Mouse (Mus musculus): ENCODE data around the gene Edar.
"Not testable (repeated sequence)": the region's sequence is repeated elsewhere in the genome, so short reads cannot be mapped to it uniquely, and the experiment has no call there.

Gene Edar

DNA sequence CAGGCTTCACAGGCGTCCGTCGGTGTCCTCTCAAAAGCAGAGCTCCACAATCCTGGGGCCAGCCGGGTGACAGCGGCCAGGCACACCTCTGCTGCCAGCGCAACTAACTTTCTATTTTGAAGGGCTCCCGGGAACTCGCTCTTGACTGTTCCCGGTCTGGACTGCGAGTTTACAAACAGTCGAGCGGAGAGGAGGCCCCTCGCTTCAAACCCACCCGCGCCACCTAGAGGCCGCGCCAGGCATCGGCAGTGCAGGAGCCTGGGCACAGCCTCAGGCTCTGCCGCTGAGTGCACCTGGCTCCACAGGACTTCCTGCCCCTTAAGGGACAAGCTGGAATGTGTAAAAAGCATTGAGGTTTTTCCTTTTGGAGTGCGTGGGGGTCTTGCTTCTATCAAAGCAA is at the start of gene Edar:
TSS of gene Edar (minus strand) at position 122 of the 400 bp plus-strand sequence.
- peak; percentile 34 to 45 for DNase-seq (ENCODE audit: low spot score in 2 of 2)

DNA sequence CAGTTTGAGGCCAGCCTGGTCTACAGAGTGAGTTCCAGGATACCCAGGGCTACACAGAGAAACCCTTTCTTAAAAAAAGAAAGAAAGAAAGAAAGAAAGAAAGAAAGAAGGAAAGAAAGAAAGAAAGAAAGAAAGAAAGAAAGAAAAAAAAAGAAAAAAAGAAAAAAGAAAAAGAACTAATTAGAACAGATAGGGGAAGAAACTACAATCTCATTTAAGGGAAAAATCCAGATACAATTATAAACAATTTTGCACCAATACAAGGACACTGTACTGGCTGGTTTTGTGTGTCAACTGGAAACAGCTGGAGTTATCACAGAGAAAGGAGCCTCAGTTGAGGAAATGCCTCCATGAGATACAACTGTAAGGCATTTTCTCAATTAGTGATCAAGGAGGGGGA is 42.7 kb upstream of the Edar start, which contains the start of gene Gm17542:
TSS of gene Gm17542 (minus strand) at position 101 of the 400 bp plus-strand sequence.
- not testable (repeated sequence) for DNase-seq (ENCODE audit: low spot score in 2 of 2)

DNA sequence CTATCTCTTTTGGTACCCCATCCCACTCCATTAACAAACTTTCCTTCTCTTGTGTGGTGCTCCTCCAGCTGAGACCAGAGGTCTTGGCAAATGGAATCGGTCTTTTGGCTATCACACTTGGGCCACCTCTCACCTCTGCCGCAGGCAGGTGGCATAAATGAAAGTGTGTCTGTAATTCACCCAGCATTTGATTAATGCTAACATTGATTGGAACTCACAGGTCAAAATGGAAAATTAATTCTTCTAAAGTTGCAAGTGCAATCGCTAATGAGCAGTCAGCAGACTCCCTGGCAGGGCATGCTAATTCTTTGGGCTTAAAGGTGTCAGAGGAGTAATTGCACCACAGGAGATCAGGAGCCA is 39.3 kb upstream of the Edar start:
- no peak for DNase-seq (ENCODE audit: low spot score in 2 of 2)

DNA sequence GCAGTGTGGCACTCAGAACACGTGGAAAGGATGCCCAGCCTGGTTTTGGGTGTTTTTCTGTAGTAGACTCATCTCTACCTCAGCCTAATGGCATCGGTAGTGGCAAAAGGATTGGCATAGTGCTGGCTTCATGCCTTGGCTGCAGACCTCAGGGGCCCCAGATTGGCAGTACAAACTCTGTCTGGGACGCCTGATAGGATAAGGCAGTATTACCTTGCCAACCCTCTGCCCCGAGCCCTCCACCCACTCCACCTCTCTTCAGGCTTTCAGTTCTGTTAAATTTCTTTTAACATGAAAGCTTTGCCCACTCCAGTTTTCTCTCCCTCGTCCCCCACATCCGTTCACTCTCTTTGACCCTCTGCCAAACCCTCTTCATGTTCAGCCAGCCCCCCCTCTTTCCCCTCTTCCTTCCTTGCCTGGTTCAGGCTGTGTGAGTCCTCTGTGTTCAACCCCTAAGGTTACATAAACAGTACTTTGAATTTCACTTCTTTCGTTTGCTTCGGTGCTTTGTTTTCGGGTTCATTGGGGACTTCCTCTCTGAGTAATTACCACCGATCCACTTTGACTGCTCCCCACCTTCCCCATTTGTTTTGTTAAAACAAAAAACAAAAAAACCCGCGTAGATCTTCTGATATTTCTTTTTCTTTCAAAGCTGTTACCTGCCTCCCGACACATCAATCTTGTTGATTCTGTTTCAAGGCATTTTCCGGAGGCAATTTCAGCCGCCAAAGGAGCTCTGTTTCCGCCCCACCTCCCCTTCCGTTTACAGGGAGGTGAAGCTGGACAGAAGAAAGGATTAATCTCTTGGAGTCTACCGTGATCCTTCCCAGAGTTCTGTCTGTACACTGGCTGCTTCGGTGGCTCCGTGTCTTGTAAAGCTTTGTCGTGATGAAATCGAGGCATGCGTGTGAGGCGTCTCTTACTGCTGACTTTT is 38.7 kb upstream of the Edar start:
- no peak for DNase-seq (ENCODE audit: low spot score in 2 of 2)

DNA sequence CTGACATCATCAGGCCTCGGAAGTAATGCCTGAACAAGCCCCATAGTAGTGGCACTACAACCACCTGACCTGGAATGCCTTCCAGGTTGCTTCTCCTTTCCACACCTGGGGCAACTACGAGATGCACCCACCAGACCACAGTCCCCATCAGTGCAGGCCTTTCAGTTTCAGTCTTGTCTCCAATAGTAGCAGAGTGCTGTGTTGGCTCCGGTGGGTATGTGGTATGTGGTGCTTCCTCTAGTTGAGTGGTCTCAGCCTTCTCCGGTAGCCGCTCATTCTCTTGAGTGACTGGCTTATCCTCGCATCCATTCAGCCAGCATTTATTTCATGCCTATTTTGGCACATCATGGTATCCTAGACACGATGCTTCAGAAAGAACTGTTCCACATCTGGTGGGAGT is 37.8 kb upstream of the Edar start:
- no peak for DNase-seq (ENCODE audit: low spot score in 2 of 2)

DNA sequence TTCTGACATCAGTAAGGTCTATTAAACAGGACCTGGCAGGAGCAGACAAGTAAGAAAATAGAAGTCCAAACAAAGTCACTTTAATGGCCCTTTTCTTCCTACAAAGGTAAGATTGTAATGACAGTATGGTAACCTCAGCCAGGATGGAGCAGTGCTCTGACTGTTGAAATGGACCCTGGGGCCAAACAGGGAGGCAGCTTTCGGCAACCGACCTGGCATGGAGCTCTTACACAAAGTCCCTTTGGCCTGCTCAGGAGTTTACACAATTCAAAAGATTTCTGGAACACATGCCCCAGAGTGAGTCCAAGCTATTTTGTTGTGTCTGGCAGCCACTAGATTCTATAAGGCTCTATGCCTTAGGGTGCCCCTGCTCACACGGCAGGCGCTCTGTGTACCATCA is 33.6 kb upstream of the Edar start:
- DNase-seq (ENCODE audit: low spot score in 2 of 2) = no peak

DNA sequence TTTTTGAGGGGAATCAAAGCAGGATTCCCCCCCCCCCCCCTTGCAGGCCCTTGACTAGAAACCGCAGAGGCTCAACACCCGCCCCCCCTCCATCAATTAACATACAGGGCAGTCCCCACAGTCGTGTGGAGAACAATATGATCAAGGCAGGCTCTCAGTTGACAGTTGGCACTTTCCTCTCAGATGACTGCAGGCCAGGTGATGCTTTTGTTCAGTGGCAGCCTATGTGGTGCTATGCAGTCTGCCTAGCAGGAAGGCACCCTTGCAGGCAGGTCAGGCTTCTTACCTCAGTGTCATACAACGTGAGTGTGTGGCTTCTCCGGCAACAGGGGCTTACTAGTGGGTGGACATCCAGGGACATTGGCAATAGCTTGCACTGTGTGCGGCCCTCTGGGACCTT is 25.1 kb upstream of the Edar start:
- DNase-seq (ENCODE audit: low spot score in 2 of 2) = no peak

DNA sequence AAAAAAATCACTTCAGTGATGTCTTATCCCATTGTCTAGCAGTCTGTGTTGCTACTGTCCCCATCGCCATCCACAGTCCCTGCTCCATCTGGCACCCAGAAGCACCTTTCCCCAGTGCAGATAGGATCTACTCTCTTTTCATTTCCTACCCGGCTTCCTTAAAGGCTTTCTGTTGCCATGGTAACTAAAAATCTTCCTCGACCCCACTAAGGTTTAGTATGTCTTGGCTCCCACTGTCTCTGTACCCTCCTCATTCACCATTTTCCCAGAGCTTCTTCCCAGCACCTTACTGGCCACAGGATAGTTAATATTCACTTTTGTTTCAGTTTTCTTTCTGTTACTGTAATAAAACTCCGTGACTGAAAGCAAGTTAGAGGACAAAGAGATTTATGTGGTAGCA is 24.7 kb upstream of the Edar start:
- no peak for DNase-seq (ENCODE audit: low spot score in 2 of 2)

DNA sequence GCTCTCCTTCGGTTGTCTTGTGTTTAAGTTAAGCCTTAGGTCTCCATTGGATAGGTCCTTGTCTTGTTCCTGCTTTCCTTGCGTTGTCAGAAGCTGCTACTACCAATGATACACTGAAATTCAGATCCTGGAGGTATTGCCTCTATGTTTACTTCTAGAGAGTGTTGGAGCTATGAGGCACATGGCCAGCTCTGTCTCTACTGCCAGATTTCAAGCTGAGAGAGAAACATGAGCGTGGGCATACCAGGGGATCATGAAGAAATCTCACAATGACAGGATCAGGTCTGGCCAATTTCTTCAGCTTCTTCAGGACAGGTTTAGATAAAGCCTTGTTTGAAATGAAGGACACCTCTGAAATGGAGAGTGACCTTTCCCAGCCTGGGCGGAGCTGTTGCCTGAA is 23.5 kb upstream of the Edar start:
- DNase-seq (ENCODE audit: low spot score in 2 of 2) = no peak

DNA sequence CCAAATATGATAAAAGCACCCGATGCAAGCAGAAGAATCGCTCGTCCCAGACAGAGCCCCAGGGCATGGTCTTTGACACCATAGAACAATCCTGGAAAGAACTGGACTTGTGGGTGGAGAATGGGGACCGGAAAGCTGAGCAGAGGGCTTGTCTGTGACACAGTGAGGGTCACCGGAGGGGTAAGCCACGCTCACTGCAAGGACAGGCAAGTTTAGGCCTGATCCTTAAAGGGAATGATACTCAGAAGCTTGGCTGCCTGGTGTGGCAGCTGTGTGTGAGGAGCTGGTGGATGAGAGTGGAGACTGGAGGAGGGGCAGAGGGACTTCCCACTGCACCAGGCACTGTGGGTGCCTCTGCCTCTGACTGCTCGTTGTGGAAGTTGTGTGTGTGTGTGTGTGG is 15.6 kb upstream of the Edar start:
- no peak for DNase-seq (ENCODE audit: low spot score in 2 of 2)

DNA sequence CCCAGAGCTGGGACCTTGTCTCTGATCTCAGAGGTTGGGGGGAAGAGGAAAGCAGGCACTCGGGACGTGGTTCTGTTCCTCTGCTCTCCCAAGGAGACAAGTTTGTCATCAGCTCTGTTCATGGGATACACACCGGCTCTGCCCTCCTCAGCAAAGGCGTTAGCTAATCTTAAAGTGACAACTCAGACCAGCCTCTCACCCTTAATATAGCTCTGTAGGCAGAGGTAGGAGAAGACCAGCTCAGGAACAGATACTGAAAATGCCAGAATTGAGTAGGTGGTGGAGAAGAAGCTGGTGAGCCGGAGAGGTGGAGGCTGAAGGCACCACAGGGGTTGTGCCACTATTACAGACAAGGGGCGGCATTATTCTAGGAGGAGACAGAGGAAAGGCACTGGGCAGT is 3.8 kb upstream of the Edar start:
- DNase-seq (ENCODE audit: low spot score in 2 of 2) = no peak

DNA sequence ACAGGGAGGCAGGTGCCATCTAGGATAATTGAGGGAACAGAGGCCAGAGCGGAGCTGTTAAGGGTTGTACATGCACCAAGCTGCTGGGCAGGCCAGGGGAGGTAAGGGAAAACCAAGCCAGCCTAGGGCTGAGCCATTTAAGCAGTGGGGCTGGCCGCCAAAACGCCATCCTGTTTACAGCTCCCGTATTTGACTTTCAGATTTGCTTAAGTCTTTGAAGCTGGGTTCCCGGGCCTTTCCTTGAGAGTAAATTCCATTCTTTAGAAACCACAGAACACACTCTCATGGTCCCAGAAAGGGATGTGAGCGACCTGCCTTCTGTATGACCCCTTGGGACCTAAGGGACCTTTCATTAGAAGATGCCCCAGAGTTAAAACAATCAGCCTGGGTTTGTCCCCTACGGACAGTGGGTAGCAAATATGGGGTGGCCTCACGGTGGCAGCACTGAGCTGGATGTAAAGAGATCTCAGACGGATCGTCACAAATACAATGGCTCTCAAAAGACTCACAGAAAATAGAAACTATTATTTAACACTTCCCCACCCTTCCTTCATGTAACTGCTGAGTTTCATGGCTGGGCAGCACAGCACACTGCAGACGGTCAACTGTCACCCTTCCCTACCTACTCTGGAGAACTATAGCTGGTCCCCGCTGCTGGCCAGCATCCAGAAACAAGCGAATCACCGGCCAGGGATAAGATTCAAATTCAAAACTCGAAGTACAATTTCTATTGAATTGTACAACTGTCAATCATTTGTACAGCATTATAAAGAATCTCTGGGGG is 2.0 kb downstream of the Edar start:
- peak; percentile 59 to 68 for DNase-seq (ENCODE audit: low spot score in 2 of 2)

DNA sequence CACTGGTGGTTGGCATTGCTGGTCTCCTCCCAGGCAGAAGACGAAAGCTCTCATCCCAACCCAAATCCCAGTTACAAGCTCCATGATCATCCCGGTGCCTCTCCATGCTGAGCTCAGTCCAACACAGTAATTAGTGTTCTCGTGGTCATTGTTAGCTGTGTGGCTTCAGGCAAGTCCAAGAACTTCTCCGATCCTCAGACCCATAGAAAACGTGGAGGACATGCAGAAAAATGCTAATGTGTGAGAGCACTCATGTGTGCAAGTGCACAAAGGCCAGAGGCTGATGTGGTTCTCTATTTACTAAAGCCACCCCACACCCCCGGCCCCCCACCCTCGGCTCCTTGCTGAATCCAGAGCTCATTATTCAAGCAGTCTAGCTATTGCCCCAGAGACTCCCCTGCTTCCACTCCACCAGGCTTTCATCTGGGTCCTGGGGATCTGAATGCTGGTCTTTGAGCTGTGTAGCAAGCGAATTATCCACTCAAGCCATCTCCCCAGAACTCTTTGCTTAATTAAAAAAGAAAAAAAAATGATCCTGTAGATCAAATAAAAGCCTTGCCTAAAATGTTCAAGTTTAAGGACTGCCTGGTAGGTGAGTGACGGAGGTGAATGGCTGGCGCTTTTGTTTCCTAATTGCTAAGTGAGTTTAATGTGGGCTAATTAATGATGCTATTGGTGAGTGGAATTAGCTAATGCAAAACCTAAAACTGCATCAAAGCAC is 2.7 kb downstream of the Edar start:
- no peak for DNase-seq (ENCODE audit: low spot score in 2 of 2)

DNA sequence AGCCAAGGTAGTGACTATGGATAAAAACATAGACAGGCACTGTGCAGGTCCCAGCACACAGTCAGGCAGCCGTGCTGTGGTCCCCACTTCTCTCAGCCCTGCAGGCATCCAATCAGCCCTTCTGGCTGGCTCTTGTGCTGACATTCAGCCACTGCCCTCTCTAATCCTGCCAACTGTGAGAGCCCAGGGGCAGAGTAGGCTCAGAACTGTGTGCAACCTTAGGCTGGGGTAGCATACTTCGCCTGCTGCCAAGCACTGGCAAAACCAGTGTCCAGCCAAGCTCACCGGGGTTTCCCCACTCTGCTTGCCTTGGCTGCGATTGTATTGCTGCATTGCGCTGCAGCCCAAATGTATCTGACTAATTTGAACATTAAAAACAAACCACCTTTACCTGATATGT is 11.6 kb downstream of the Edar start:
- DNase-seq (ENCODE audit: low spot score in 2 of 2) = no peak

DNA sequence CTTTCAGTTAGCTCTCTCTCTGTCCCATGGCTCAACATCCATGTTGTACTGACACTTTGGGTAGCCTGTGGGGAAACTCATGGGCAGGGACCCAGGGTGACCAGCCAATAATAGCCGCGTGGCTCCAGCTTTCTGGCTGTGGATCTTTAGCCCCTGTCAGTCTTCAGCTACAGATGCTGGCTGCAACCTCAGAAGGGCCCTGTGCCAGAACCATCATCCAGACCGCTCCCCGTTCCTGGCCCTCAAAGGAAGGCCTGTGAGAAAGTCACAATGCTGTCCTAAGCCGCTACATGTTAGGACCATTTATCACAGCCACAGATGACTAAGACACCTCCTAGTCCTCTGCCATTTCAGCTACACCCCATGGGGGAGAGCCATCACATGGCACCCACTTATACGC is 12.0 kb downstream of the Edar start:
- DNase-seq (ENCODE audit: low spot score in 2 of 2) = no peak

DNA sequence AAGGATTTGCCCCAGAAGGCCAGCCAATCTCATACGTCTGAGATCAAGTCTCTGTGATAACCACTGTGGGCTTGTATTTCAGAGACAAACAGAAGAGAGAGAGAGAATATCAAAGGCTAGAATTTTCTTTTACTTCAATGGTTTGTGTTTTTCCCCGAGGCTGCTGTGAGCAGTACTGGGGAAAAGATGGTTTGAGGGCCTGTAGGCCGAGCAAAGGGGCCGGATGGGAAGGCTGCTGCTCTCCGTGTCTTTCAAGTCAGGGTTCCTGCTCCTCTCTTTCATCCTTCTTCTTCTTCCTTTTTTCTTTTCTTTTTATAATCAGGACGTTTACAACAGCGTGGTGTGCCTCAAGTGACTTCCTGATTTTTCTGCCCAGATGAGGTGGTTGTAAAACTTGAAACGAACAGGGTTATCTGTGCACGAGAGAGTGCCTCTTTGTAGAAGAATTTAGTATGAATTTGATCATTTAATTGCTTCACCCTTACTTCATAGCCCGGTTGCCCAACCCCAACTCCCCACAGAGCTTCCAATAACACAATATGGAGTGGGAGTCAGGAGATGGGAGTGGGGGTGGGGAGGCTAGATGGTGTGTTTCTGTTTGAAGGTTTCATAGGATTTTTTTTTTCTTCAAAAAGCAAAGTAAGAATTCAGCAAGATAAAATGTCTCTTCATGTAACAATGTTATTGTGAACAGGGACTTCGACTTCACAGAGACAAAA is 16.0 kb downstream of the Edar start:
- no peak for DNase-seq (ENCODE audit: low spot score in 2 of 2)

DNA sequence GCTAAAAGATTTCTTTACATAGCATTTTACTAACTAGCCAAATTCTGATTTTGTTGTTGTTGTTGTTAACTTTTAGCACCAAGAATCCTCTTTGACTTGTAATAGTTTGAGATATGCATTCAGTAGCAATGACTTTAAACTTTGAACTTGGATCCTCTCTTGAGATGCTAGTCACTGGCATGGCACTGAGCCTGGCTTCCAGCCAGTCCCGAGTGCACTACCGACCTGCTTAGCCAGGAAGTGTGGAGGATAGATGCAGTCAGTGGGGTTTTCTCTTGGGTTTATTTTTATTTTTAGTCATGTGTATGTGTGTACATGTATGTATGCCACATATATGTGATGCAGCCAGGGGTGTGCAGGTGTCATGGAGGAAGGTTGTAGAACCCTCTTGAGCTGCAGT is 17.7 kb downstream of the Edar start:
- DNase-seq (ENCODE audit: low spot score in 2 of 2) = no peak

DNA sequence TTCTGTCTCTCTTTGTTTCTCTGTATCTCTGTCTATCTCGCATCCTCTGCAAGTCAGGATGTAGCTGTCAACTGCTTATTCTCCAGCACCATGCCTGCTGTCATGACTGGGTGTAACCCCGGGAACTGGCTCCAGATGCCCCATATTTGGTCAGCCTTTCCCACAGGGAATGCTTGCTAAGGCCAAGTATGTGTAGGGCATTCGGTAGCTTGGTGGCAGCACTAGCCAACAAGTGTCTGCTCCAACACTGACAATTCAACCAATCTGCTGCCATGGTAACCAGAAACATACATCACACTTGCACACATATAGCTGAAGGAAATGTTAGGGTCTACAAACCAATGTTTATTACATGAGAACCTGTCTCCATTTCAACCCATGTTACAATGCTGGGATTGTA is 21.8 kb downstream of the Edar start:
- DNase-seq (ENCODE audit: low spot score in 2 of 2) = no peak

DNA sequence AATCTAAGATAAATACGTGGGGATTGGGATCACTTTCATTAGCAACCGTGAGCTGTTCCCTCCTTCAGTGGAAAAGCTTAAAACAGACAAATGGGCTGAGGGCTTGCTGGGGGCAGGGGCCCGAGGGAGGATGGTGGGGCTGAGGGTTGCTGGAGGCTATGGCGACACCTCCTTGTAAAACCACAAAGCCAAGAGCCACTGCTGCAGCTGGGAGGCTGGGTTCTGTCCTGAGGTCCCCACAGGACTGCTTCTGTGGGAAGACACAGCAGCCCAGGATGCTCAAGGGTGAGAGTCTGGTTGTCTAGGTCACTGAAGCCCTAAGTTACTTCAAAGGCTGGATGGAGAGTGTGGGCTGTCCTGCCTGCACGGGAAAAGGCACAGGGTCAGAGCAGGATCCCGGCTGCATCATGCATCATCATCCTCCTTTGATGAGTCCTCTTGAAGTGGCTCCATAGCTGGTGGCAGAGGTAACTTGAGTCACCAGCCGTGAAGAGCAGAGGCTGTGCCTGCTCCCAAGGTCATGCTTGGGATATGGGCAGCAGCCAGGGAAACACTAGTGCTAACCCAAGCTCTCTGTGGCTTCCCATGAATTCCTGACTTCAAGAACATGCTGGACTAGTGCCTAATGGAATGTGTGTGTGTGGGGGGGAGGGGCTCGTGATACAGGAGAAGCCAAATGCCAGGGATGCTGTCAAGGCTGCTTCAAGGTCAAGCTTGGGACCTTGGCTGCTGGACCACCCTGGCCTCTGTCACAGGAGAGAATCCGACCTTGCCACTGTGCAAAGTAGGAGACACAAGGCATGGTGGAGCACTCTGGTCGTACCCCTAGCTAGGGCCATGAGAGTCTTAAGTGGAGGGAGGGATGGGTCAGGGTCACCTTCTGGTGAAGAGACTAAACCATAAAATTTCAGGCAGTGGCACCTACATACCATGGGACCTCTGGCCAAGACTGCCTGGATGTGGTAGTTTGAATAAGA is 22.7 kb downstream of the Edar start:
- DNase-seq (ENCODE audit: low spot score in 2 of 2) = no peak

DNA sequence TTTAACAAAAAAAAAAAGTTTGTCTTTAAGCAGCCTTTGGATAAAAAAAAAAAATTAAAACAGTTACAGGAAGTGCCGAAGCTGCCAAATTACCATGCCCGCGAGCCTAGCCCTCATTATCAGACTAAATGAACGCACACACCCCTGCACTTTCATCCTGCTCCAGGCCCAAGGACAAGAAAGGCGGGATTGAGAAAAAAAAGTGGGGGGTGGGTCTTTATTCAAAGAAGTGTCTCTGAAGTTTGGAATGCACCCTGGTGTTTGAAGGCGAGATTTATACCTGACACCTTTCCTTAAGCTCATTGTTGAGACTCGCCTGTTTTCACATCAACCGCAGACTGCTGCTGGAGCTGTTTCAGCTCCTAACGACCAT is 23.4 kb downstream of the Edar start:
- no peak for DNase-seq (ENCODE audit: low spot score in 2 of 2)
